Mouse (Mus musculus): Measurements from ENCODE around the gene Hes1.

GRCm38 (mm10) chr16:30047421-30047831 lies 16.8 kb upstream of the Hes1 start:
- TF ChIP-seq GATA1 (IDR thresholded peaks at IDR 0.05; ENCODE audit: low read length) (no peak), TAL1 (IDR thresholded peaks at IDR 0.05; ENCODE audit: low read length) (no peak)

Data from erythroblast, embryonic 14.5 days (primary cell).